Mouse (Mus musculus) hindbrain, embryonic 11.5 days (tissue): ENCODE measurements around the gene Tiam1. TPM values are rescaled to one million over a fixed set of nuclear protein-coding genes. Genes with fewer than 3 reads are reported as not detected.

Experiments used
- ATAC-seq: fragments of 200-750 bp; cut with Nextera tagmentation; 2 replicates; pipeline ENCODE4 v1.8.0; 2017; ENCODE audit warnings: mild to moderate bottlenecking, moderate TSS enrichment, moderate library complexity; ENCODE audit not compliant: low FRiP score
- DNase-seq: peaks from one replicate; pipeline ENCODE4 v3.0.0-alpha.2; 2015; ENCODE audit warnings: low spot score
- H3K27ac ChIP-seq: fragments of 300-500 bp; sonication (generic); 2 replicates; pipeline ENCODE4 v1.5.1; 2014; ENCODE audit warnings: mild to moderate bottlenecking, low read depth, low read length
- H3K27me3 ChIP-seq: fragments of 300-500 bp; sonication (generic); 2 replicates; pipeline ENCODE4 v1.6.1; 2014; ENCODE audit warnings: mild to moderate bottlenecking, low read length, moderate library complexity, mixed read lengths; ENCODE audit not compliant: control insufficient read depth, insufficient read depth
- H3K36me3 ChIP-seq: fragments of 300-500 bp; sonication (generic); 2 replicates; pipeline ENCODE4 v1.6.1; 2014; ENCODE audit warnings: mild to moderate bottlenecking, low read length, moderate library complexity, mixed read lengths; ENCODE audit not compliant: control insufficient read depth, insufficient read depth
- H3K4me1 ChIP-seq: fragments of 300-500 bp; sonication (generic); replicated peaks from 2 replicates; pipeline ENCODE4 v1.6.1; 2014; ENCODE audit warnings: low read length, mixed read lengths; ENCODE audit not compliant: control insufficient read depth, insufficient read depth
- H3K4me2 ChIP-seq: fragments of 300-500 bp; sonication (generic); replicated peaks from 2 replicates; pipeline ENCODE4 v1.6.1; 2014; ENCODE audit warnings: mild to moderate bottlenecking, low read depth, low read length
- H3K4me3 ChIP-seq: fragments of 300-500 bp; sonication (generic); 2 replicates; pipeline ENCODE4 v1.5.1; 2014; ENCODE audit warnings: low read depth, low read length
- H3K9ac ChIP-seq: fragments of 300-500 bp; sonication (generic); 2 replicates; pipeline ENCODE4 v1.6.1; 2014; ENCODE audit warnings: low read depth, low read length
- H3K9me3 ChIP-seq: fragments of 300-500 bp; sonication (generic); 2 replicates; pipeline ENCODE4 v1.6.1; 2016; ENCODE audit warnings: low read length; ENCODE audit not compliant: control insufficient read depth
- WGBS: fragments of 180-500 bp; shearing (Covaris S2); extraction: QIAGEN DNeasy Blood & Tissue Kit; methylation state at CpG from one replicate; pipeline ENCODE4 v1.1.7; 2014; 5-methylcytosine and 5-hydroxymethylcytosine counted together
- polyA plus RNA-seq: library from polyadenylated mRNA; unstranded; fragments of >200 nt; fragmentation: Nextera tagmentation; extraction: Ambion mirVana; gene quantifications from 2 replicates; pipeline ENCODE4 v1.2.1, GENCODE M21; 2014

The Tiam1 gene
- polyA plus RNA-seq, 1 experiment from 2014 or later, result 27.6 TPM

- Histone ChIP-seq H3K27me3 (no peaks in the 10 kb centered on the region), H3K4me3 (no peak overlapping the region), H3K4me2 (no peak overlapping the region), H3K27ac (no peak overlapping the region), H3K9ac (no peak overlapping the region), H3K4me1 (no peaks in the 10 kb centered on the region), H3K9me3 (no peaks in the 10 kb centered on the region), H3K36me3 (no peaks in the 10 kb centered on the region)
- WGBS, result 87% methylated on average over 10 of the region's 10 CpGs
- ATAC-seq (no peak), DNase-seq (no peak)
Observed at GRCm38 (mm10) chr16:89889890-89890462, 253.6 kb downstream of the Tiam1 start.

GRCm38 (mm10) chr16:89886561-89886960, 257.0 kb downstream of the Tiam1 start:
- Histone ChIP-seq H3K27me3 (no peaks in the 10 kb centered on the region), H3K4me1 (no peaks in the 10 kb centered on the region), H3K9ac (no peak overlapping the region), H3K4me3 (no peak overlapping the region), H3K27ac (no peak overlapping the region), H3K36me3 (no peaks in the 10 kb centered on the region), H3K9me3 (no peaks in the 10 kb centered on the region), H3K4me2 (no peak overlapping the region)
- no peak for ATAC-seq
- DNase-seq, result no peak

- Histone ChIP-seq H3K4me1 (no peaks in the 10 kb centered on the region), H3K9me3 (no peaks in the 10 kb centered on the region), H3K27me3 (no peaks in the 10 kb centered on the region), H3K27ac (no peak overlapping the region), H3K9ac (no peak overlapping the region), H3K4me3 (no peak overlapping the region), H3K4me2 (no peak overlapping the region), H3K36me3 (no peaks in the 10 kb centered on the region)
- no peak for ATAC-seq
- DNase-seq, result no peak
- WGBS, result 86% methylated on average over 9 of the region's 9 CpGs
Observed at GRCm38 (mm10) chr16:89885661-89886060, 257.9 kb downstream of the Tiam1 start.

- H3K4me1 ChIP-seq, result no peaks in the 10 kb centered on the region
- 95% methylated on average over 4 of the region's 4 CpGs for WGBS
- no peak overlapping the region for H3K4me2 ChIP-seq
- no peaks in the 10 kb centered on the region for H3K36me3 ChIP-seq
- ATAC-seq (no peak), DNase-seq (no peak)
- no peaks in the 10 kb centered on the region for H3K27me3 ChIP-seq
- H3K9ac ChIP-seq, result no peak overlapping the region
- H3K9me3 ChIP-seq, result no peaks in the 10 kb centered on the region
- H3K27ac ChIP-seq, result no peak overlapping the region
- no peak overlapping the region for H3K4me3 ChIP-seq
Observed at GRCm38 (mm10) chr16:89883897-89884296, 259.7 kb downstream of the Tiam1 start.

- no peak overlapping the region for H3K9ac ChIP-seq
- H3K27ac ChIP-seq, result no peak overlapping the region
- H3K4me2 ChIP-seq, result no peak overlapping the region
- no peaks in the 10 kb centered on the region for H3K27me3 ChIP-seq
- DNase-seq (no peak), ATAC-seq (no peak)
- no peaks in the 10 kb centered on the region for H3K4me1 ChIP-seq
- H3K4me3 ChIP-seq, result no peak overlapping the region
- 69% methylated on average over 14 of the region's 14 CpGs for WGBS
- H3K36me3 ChIP-seq, result no peaks in the 10 kb centered on the region
- no peaks in the 10 kb centered on the region for H3K9me3 ChIP-seq
Observed at GRCm38 (mm10) chr16:89882477-89883234, 260.9 kb downstream of the Tiam1 start.

GRCm38 (mm10) chr16:89877206-89877605, 266.4 kb downstream of the Tiam1 start:
- H3K27ac ChIP-seq, result no peak overlapping the region
- DNase-seq (no peak), ATAC-seq (no peak)
- H3K4me2 ChIP-seq, result no peak overlapping the region
- H3K27me3 ChIP-seq, result no peaks in the 10 kb centered on the region
- H3K9ac ChIP-seq, result no peak overlapping the region
- 97% methylated on average over 10 of the region's 10 CpGs for WGBS
- no peaks in the 10 kb centered on the region for H3K9me3 ChIP-seq
- no peaks in the 10 kb centered on the region for H3K36me3 ChIP-seq
- H3K4me1 ChIP-seq, result no peaks in the 10 kb centered on the region
- H3K4me3 ChIP-seq, result no peak overlapping the region

GRCm38 (mm10) chr16:89876079-89876478, 267.5 kb downstream of the Tiam1 start:
- Histone ChIP-seq H3K36me3 (no peaks in the 10 kb centered on the region), H3K4me1 (no peaks in the 10 kb centered on the region), H3K4me3 (no peak overlapping the region), H3K27me3 (no peaks in the 10 kb centered on the region), H3K27ac (no peak overlapping the region), H3K4me2 (no peak overlapping the region), H3K9me3 (no peaks in the 10 kb centered on the region), H3K9ac (no peak overlapping the region)
- DNase-seq, result no peak
- WGBS, result 95% methylated on average over 3 of the region's 3 CpGs
- no peak for ATAC-seq

GRCm38 (mm10) chr16:89874012-89874704, 269.4 kb downstream of the Tiam1 start:
- H3K4me2 ChIP-seq, result no peak overlapping the region
- no peaks in the 10 kb centered on the region for H3K27me3 ChIP-seq
- H3K27ac ChIP-seq, result peak overlapping the region; percentile 24; the same call in 1 of the 2 replicates
- no peak overlapping the region for H3K9ac ChIP-seq
- 61% methylated on average over 15 of the region's 15 CpGs for WGBS
- no peak for DNase-seq
- H3K36me3 ChIP-seq, result no peaks in the 10 kb centered on the region
- no peak for ATAC-seq
- H3K4me3 ChIP-seq, result no peak overlapping the region
- no peaks in the 10 kb centered on the region for H3K4me1 ChIP-seq
- H3K9me3 ChIP-seq, result no peaks in the 10 kb centered on the region
